Mouse (Mus musculus) kidney, postnatal 25 days (tissue): ENCODE measurements around the gene Ehbp1.
A peak's percentile ranks its signal among the peaks of the same experiment; 100 is the strongest.

Source experiments
- DNase-seq, 2 experiments: peaks; one replicate each; pipeline ENCODE4 v3.0.0; 2021; ENCODE audit warnings: mixed read lengths in 2 of 2

Ehbp1 gene

GRCm38 (mm10) chr11:22053034-22053668 lies 288.9 kb downstream of the Ehbp1 start:
- DNase-seq = no peak

GRCm38 (mm10) chr11:22050864-22051263 lies 291.2 kb downstream of the Ehbp1 start:
- peak in 1 of 2 experiments; percentile 54 for DNase-seq

- DNase-seq = no peak
Measured at GRCm38 (mm10) chr11:22039854-22040426, 302.2 kb downstream of the Ehbp1 start.

GRCm38 (mm10) chr11:22034564-22035105 lies 307.5 kb downstream of the Ehbp1 start:
- DNase-seq = no peak

- DNase-seq = no peak
Measured at GRCm38 (mm10) chr11:22033582-22033981, 308.5 kb downstream of the Ehbp1 start.

- no peak for DNase-seq
Measured at GRCm38 (mm10) chr11:22020602-22021001, 321.5 kb downstream of the Ehbp1 start.

- DNase-seq = no peak
Measured at GRCm38 (mm10) chr11:22017444-22017843, 324.6 kb downstream of the Ehbp1 start.

- DNase-seq = no peak
Measured at GRCm38 (mm10) chr11:22016341-22016740, 325.8 kb downstream of the Ehbp1 start.

GRCm38 (mm10) chr11:22008817-22009216 lies 333.3 kb downstream of the Ehbp1 start:
- no peak for DNase-seq

GRCm38 (mm10) chr11:22008129-22008596 lies 333.9 kb downstream of the Ehbp1 start:
- no peak for DNase-seq

- no peak for DNase-seq
Measured at GRCm38 (mm10) chr11:22007781-22008110, 334.3 kb downstream of the Ehbp1 start.

GRCm38 (mm10) chr11:22007088-22007780 lies 334.9 kb downstream of the Ehbp1 start:
- DNase-seq = no peak

- no peak for DNase-seq
Measured at GRCm38 (mm10) chr11:22006471-22007087, 335.5 kb downstream of the Ehbp1 start.

- DNase-seq = no peak
Measured at GRCm38 (mm10) chr11:22005281-22005870, 336.7 kb downstream of the Ehbp1 start.

GRCm38 (mm10) chr11:22004331-22004841 lies 337.7 kb downstream of the Ehbp1 start:
- no peak for DNase-seq

- peak in 1 of 2 experiments; percentile 8 for DNase-seq
Measured at GRCm38 (mm10) chr11:22003341-22003981, 338.6 kb downstream of the Ehbp1 start.

GRCm38 (mm10) chr11:22002783-22003340 lies 339.2 kb downstream of the Ehbp1 start, which contains the start of gene Otx1:
TSS of gene Otx1 (minus strand) at chr11:22002897.
- no peak for DNase-seq

- no peak for DNase-seq
Measured at GRCm38 (mm10) chr11:22002062-22002782, 339.9 kb downstream of the Ehbp1 start.

GRCm38 (mm10) chr11:22001321-22002061 lies 340.6 kb downstream of the Ehbp1 start:
- peak; percentile 35 to 70 for DNase-seq
